Mouse (Mus musculus) neural tube, embryonic 11.5 days (tissue): ENCODE measurements around the gene Bmyc. TPM values are rescaled to one million over a fixed set of nuclear protein-coding genes. Genes with fewer than 3 reads are reported as not detected.

Experiments
- ATAC-seq: fragments of 200-750 bp; cut with Nextera tagmentation; 2 replicates; pipeline ENCODE4 v1.8.0; 2017; ENCODE audit warnings: moderate number of reproducible peaks, mild to moderate bottlenecking, moderate TSS enrichment, moderate library complexity; ENCODE audit not compliant: insufficient read depth, low FRiP score, low TSS enrichment
- DNase-seq: peaks from one replicate; pipeline ENCODE4 v3.0.0-alpha.2; 2015; ENCODE audit warnings: low spot score
- H3K27ac ChIP-seq: fragments of 300-500 bp; sonication (generic); 2 replicates; pipeline ENCODE4 v1.5.1; 2014; ENCODE audit warnings: low read depth, mild to moderate bottlenecking, low read length
- H3K27me3 ChIP-seq: fragments of 300-500 bp; sonication (generic); 2 replicates; pipeline ENCODE4 v1.6.1; 2014; ENCODE audit warnings: mild to moderate bottlenecking, low read length, mixed read lengths; ENCODE audit not compliant: control insufficient read depth, insufficient read depth
- H3K36me3 ChIP-seq: fragments of 300-500 bp; sonication (generic); 2 replicates; pipeline ENCODE4 v1.6.1; 2014; ENCODE audit warnings: mild to moderate bottlenecking, low read length, moderate library complexity, mixed read lengths; ENCODE audit not compliant: control insufficient read depth, insufficient read depth
- H3K4me1 ChIP-seq: fragments of 300-500 bp; sonication (generic); 2 replicates; pipeline ENCODE4 v1.6.1; 2014; ENCODE audit warnings: low read length, mixed read lengths; ENCODE audit not compliant: control insufficient read depth, insufficient read depth
- H3K4me2 ChIP-seq: fragments of 300-500 bp; sonication (generic); 2 replicates; pipeline ENCODE4 v1.6.1; 2014; ENCODE audit warnings: low read depth, mild to moderate bottlenecking, moderate library complexity
- H3K4me3 ChIP-seq: fragments of 300-500 bp; sonication (generic); 2 replicates; pipeline ENCODE4 v1.5.1; 2014; ENCODE audit warnings: low read depth, low read length
- H3K9ac ChIP-seq: fragments of 300-500 bp; sonication (generic); 2 replicates; pipeline ENCODE4 v1.6.1; 2014; ENCODE audit warnings: mild to moderate bottlenecking, low read length
- H3K9me3 ChIP-seq: fragments of 300-500 bp; sonication (generic); 2 replicates; pipeline ENCODE4 v1.6.1; 2016; ENCODE audit warnings: low read length; ENCODE audit not compliant: control insufficient read depth
- WGBS: fragments of 180-500 bp; shearing (Covaris S2); extraction: QIAGEN DNeasy Blood & Tissue Kit; methylation state at CpG from one replicate; pipeline ENCODE4 v1.1.7; 2014; 5-methylcytosine and 5-hydroxymethylcytosine counted together
- polyA plus RNA-seq: library from polyadenylated mRNA; unstranded; fragments of >200 nt; fragmentation: Nextera tagmentation; extraction: Ambion mirVana; gene quantifications from 2 replicates; pipeline ENCODE4 v1.2.1, GENCODE M21; 2014

Gene Bmyc
- polyA plus RNA-seq = 64.5 and 68.2 TPM in 2 replicates

GRCm38 (mm10) chr2:25706643-25707481 is at the start of gene Bmyc:
Bmyc (plus strand) TSS chr2:25706739.
- Histone ChIP-seq H3K27me3 (no peaks in the 10 kb centered on the region), H3K4me2 (peak within 1 kb of the TSS; percentile 88), H3K4me3 (peak within 1 kb of the TSS; percentile 55), H3K36me3 (no peaks in the 10 kb centered on the region), H3K4me1 (0 out of 2 replicates have a peak, but pooled peaks cover 3% of the 10 kb centered on the region), H3K9ac (peak within 1 kb of the TSS; percentile 75), H3K27ac (peak within 1 kb of the TSS; percentile 73), H3K9me3 (no peaks in the 10 kb centered on the region)
- ATAC-seq (peak; percentile 88), DNase-seq (peak; percentile 90)
- under 1% methylated on average over 75 of the region's 78 CpGs for WGBS

- Histone ChIP-seq H3K4me3 (no peak overlapping the region), H3K4me2 (no peak overlapping the region), H3K27me3 (no peaks in the 10 kb centered on the region), H3K9me3 (no peaks in the 10 kb centered on the region), H3K27ac (no peak overlapping the region), H3K36me3 (no peaks in the 10 kb centered on the region), H3K9ac (no peak overlapping the region), H3K4me1 (no peaks in the 10 kb centered on the region)
- DNase-seq (no peak), ATAC-seq (no peak)
- 88% methylated on average over 4 of the region's 4 CpGs for WGBS
These were observed 49.3 kb upstream of the Bmyc start for GRCm38 (mm10) chr2:25657246-25657645.

- Histone ChIP-seq H3K27ac (no peak within 1 kb of the TSS), H3K4me1 (no peaks in the 10 kb centered on the region), H3K4me2 (no peak within 1 kb of the TSS), H3K4me3 (no peak within 1 kb of the TSS), H3K9me3 (no peaks in the 10 kb centered on the region), H3K36me3 (no peaks in the 10 kb centered on the region), H3K27me3 (no peaks in the 10 kb centered on the region), H3K9ac (no peak within 1 kb of the TSS)
- no peak for DNase-seq
- ATAC-seq = no peak
These were observed 48.9 kb upstream of the Bmyc start, which contains the start of gene Lcn5 for GRCm38 (mm10) chr2:25657652-25658051. Lcn5 (plus strand) TSS chr2:25657952.

DNA sequence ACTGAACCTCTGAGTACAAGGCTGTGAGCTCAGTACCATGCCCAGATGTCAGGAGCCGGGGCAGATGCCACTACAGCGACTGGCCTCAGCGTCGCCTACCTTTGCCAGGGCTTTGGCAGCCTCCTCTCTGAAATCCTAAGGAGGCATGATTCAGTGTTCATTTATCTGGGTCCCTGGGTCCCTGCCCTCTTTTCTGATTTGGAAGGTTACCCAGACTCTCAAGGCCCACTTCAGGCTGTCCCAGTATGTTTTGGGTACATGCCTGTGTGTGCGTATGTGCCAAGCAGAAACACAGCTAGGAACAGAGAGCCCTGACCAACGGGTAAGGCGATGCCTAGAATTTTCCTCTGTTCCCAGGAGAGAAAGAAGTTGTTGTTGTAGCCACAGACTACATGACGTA is 46.3 kb upstream of the Bmyc start:
- H3K27me3 ChIP-seq = no peaks in the 10 kb centered on the region
- H3K4me2 ChIP-seq = no peak overlapping the region
- no peaks in the 10 kb centered on the region for H3K36me3 ChIP-seq
- no peak for DNase-seq
- no peaks in the 10 kb centered on the region for H3K4me1 ChIP-seq
- H3K9ac ChIP-seq = no peak overlapping the region
- H3K9me3 ChIP-seq = no peaks in the 10 kb centered on the region
- WGBS = 86% methylated on average over 8 of the region's 8 CpGs
- no peak for ATAC-seq
- no peak overlapping the region for H3K4me3 ChIP-seq
- no peak overlapping the region for H3K27ac ChIP-seq

GRCm38 (mm10) chr2:25661245-25661970 is 45.1 kb upstream of the Bmyc start:
- Histone ChIP-seq H3K27me3 (no peaks in the 10 kb centered on the region), H3K4me3 (no peak overlapping the region), H3K27ac (no peak overlapping the region), H3K9me3 (no peaks in the 10 kb centered on the region), H3K4me2 (no peak overlapping the region), H3K9ac (no peak overlapping the region), H3K36me3 (no peaks in the 10 kb centered on the region), H3K4me1 (no peaks in the 10 kb centered on the region)
- 84% methylated on average over 6 of the region's 6 CpGs for WGBS
- DNase-seq (no peak), ATAC-seq (no peak)

- 77% methylated on average over 1 of the region's 1 CpGs for WGBS
- ATAC-seq (no peak), DNase-seq (peak; percentile 32)
- no peak overlapping the region for H3K9ac ChIP-seq
- H3K36me3 ChIP-seq = no peaks in the 10 kb centered on the region
- no peak overlapping the region for H3K4me3 ChIP-seq
- no peak overlapping the region for H3K4me2 ChIP-seq
- no peaks in the 10 kb centered on the region for H3K4me1 ChIP-seq
- no peak overlapping the region for H3K27ac ChIP-seq
- H3K9me3 ChIP-seq = no peaks in the 10 kb centered on the region
- H3K27me3 ChIP-seq = no peaks in the 10 kb centered on the region
These were observed 43.0 kb upstream of the Bmyc start for GRCm38 (mm10) chr2:25663511-25663910.

DNA sequence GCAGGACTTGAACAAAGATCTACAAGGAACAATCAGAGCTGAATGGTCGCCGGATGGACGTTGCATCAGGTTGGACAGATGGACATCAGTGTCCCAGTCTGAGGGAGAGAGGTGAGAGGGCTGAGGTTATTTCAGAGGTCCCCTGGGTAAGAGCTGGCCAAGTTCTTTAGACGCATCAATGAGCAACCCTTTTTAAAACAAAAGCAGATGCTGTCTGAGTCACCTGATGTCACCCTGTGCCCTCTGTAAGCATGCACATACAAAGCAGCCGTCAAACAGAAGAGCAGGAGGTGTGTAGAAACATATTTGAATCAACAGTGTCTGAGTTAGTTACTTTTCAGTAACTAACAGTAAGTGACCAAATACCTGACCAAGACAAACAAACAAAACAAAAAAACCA is 42.4 kb upstream of the Bmyc start:
- H3K27me3 ChIP-seq = no peaks in the 10 kb centered on the region
- H3K9ac ChIP-seq = no peak overlapping the region
- H3K36me3 ChIP-seq = no peaks in the 10 kb centered on the region
- 78% methylated on average over 5 of the region's 5 CpGs for WGBS
- no peak overlapping the region for H3K27ac ChIP-seq
- ATAC-seq = no peak
- no peak overlapping the region for H3K4me2 ChIP-seq
- H3K9me3 ChIP-seq = no peaks in the 10 kb centered on the region
- DNase-seq = no peak
- no peaks in the 10 kb centered on the region for H3K4me1 ChIP-seq
- H3K4me3 ChIP-seq = no peak overlapping the region

DNA sequence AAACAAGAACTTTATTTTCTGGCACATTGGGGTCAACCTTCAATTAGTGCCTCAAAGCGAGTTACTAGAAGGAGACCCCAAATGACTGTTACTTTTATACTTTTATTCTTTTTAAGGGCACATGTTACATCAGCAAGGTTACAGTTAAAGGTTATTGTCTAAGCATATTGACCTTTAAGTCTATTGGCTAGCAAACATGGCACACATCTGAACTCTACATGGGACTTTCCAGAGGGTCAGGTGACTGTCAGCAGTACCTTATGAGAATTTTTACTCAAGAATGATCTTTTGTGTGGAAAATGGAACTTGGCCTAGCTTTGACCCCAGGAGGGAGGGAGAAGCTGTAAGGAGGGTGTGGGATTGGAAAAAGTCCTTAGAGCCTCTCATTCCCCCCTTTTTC is 40.0 kb upstream of the Bmyc start:
- H3K4me3 ChIP-seq = no peak overlapping the region
- ATAC-seq (no peak), DNase-seq (no peak)
- no peaks in the 10 kb centered on the region for H3K36me3 ChIP-seq
- H3K4me2 ChIP-seq = no peak overlapping the region
- 58% methylated on average over 1 of the region's 1 CpGs for WGBS
- no peaks in the 10 kb centered on the region for H3K27me3 ChIP-seq
- H3K9ac ChIP-seq = no peak overlapping the region
- no peak overlapping the region for H3K27ac ChIP-seq
- no peaks in the 10 kb centered on the region for H3K4me1 ChIP-seq
- H3K9me3 ChIP-seq = no peaks in the 10 kb centered on the region
